Mouse (Mus musculus): Measurements from ENCODE around the gene Smc6. TPM values are rescaled to one million over a fixed set of nuclear protein-coding genes. Genes with fewer than 3 reads are reported as not detected.
A peak's percentile ranks its signal among the peaks of the same experiment; 100 is the strongest.

The Smc6 gene
- 10 to 100 TPM; 29.0 to 37.2 (median 30.2) TPM for total RNA-seq (2022)

DNA sequence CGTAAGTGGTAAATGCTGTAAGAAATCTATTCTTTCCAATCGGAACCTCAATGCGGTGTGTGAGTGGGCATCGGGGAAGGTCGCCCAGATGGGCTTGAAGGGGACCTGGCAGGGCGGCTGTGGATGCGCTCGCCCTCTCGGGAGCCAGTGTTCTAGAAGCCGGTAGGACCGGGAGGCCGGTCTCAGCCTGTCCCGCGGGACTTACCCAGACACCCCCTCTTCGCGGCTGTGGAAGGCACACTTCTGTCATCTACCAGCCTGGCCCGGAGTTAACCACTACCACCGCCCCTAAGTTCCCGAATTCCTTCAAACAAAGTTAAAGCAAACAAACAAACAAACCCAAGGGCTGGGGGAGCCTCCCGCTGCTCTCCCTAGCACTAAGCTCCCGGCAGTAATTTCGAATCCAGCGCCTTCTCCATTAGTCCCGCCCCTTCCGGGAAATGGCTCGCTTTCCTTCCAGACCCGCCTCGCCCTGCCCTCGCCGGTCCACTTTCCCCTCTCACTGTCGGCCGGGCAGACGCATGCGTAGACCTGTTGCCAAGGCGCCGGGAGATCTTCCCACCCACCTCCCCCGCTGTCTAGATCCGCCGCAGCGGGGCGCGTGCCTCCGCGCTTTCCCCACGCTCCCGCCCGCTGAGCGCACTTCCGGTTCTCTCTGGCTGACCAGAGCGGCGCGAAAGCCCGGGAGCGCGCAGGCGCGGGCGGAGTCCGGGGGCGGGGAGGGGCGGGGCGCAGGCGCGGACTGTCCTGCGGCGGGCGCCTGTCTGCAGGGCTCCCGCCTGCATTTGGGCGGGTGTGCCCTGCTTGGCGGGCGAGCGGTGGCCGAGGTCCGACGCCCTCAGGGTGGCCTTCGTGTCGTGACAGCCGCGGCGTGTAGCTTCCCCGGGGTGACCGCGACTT lies at the start of gene Smc6, which contains the start of gene Gen1:
Gene Smc6 (plus strand): TSS at position 505 of the 900 bp plus-strand sequence.
Gene Gen1 (minus strand): TSS at position 420 of the 900 bp plus-strand sequence.
- DNase-seq (ENCODE audit: low spot score in 2 of 2): peak; percentile 86 to 94

DNA sequence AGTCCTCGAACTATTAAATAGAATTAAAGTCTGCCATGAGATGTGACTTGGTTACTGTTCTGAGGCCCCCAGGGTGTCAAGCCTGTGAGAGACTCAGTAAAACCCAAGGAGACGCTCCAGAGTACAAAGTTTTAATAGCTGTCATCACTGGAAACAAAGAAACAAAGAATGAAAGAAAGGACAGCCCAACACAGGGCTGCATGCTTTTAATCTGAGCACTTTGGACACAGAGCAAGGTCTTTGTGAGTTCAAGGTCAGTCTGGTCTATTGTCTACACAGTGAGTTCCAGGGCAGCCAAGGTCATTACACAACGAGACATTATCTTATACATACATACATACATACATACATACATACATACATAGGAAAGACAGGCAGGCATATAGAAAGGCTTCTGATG lies 49.2 kb upstream of the Smc6 start:
- no peak for DNase-seq (ENCODE audit: low spot score in 2 of 2)

DNA sequence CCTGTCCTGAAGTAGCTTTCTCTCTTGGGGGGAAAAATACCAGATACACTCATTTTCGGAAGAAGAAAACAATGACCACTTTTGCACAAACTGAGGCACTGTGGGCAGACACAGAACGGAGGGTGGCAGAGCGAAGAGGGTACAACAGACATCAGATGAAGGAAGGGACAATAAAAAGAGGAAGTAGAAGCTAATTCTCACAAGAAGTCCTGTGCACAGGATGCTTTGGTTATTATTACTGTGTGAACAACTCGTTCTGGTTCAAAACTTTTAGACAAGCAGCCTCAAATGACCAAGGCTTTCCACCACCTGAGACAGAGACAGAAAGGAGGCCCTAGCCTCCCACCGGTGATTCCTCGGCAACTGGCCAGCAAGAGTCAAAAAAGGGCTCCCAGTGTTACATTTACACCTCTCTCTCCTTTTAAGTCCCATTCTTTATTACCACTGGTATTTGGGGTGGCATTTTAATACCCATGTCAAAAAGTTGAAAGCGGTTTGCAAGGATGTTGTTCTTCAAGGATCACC lies 47.9 kb upstream of the Smc6 start:
- no peak for DNase-seq (ENCODE audit: low spot score in 2 of 2)

DNA sequence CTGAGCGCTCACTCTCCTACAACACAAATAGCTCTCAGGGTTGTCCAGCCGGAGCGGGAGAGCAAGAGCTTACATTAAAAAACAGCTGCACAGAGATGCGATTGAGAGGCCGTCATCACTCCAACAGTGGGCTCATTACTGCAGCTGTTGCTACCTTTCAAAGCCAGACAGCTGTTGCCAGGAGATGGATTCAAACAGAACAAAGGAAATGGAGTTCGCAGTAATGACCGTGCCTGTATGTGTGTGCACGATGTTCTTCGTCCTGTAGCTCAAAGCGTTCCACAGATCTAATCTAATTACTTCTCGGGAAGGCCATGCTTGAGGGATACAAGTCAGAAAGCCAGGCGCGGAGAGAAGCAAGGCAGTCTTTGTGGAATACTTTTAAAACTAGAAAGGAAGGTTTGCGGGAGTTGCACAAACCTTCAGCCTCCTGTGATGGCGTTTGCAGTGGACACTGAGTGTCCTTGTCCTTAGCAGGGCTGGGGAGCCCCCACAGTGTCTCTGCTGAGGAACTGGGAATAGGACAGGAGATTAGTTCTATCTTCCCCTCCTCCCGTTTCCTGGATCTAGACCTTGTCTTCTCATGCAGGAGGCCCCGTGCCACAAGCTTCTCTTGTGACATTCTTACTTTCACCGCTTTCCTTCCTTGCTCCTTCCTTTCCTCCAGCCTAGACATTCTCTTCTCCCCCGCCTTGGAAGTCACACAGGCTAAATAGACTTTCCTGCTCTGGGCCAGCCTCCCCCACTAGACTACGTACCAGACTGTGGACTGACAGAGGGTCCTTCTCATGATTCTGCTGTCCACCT lies 44.0 kb upstream of the Smc6 start:
- no peak for DNase-seq (ENCODE audit: low spot score in 2 of 2)

DNA sequence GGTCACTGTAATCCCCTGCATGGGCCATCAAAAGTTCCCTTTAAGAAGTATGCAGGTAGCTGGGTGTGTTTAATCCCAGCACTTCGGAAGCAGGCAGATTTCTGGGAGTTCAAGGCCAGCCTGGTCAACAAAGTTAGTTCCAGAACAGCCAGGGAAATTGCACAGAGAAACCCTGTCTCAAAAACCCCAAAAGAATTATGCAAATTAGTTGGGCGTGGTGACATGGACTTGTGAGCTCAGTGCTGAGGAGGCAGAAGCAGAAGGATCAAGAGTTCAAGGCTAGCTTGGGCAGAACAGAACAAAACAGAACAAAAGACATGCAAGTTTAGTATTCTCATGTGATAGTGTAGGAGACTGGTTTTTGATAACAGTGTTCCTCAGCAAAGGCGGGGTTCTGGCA lies 43.1 kb upstream of the Smc6 start:
- DNase-seq (ENCODE audit: low spot score in 2 of 2): no peak

DNA sequence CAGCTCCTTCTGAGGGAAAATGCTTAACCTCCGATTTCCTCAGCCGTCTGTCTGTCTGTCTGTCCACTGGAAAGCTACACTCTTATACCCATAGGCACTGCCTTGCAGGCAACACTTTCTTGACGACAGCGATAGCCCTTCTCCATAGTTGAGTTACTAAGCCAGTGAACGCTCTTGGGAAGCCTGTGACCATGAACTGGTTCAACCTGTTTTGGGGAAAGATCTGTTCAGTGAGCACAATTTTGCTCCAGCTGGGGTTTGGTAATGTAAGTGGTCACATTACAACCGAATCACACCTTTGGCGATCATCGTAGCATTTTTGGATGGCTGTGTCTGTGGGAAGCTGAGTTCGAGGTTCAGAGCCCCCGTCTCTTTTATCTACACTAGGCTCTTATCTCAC lies 42.6 kb upstream of the Smc6 start:
- DNase-seq (ENCODE audit: low spot score in 2 of 2): no peak

DNA sequence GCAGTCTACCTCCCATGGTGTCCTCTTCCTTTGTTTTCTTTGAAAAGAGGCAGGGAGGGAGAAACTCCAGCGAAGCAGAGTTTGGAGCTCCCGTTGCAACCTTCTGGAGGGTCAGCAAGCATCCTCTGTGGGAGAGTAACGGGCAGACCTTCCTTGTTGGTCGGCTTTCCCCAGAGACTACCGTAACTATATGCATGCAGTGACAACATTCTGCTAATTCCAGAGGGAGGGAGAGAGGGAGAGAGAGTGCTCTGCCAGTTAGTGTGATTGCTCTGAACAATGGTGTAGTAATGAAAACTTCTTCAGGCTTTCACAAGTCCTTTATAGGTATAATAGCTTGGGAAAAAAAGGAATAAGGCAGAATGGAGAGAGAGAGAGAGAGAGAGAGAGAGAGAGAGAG lies 41.0 kb upstream of the Smc6 start:
- no peak for DNase-seq (ENCODE audit: low spot score in 2 of 2)

DNA sequence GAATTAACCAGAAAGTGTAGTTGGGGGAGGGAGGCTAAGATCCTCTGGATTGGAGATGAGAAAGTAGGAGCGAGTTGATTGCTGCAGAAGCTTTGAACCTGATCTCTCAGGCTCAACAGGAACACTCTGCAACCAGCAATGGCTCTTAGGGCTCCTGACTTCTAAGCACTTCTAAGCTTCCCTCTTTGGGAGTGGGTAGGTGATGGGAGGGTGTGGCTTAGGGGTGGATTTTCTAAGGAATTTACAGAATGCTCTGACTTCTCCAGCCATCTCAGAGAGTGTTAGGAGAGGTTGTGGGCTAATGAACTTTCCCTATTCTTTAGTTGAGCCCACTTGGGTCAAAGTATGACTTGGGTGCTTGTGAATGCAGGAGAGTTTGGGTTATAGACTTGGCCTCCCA lies 39.6 kb upstream of the Smc6 start:
- no peak for DNase-seq (ENCODE audit: low spot score in 2 of 2)

DNA sequence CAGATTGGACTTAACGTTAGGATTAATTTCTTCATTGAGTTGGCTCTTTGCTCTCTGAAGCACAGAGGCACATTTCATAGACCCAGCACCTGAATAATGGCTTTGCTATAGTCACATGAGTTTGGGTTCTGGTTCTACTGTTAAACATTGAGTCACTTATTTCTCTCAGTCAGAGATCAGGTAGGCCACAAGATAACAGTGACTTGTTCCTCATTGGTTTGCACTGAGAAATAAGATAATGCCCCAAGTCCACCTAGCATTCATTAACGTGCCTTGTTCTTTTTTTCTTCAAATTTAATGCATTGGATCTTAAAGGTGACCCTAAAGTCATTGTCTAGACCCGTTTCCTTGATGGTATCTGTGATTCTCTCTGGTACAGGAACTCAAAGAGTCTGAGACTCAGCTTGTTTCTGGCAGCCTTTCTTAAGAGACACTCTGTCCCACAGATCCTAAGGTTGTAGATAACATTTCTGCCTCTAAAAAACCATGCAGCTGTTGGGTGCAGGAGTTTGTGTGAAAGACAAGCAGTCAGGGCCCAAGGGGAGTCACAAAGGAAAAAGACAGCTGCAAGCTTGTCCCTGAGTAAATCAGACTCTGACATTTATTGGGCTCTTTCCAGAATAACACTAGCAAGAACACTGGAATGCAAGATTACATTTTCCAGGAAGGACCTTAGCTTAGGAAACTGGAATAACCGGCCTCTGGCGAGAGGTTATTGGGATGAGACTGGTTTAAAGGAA lies 39.0 kb upstream of the Smc6 start:
- DNase-seq (ENCODE audit: low spot score in 2 of 2): no peak

DNA sequence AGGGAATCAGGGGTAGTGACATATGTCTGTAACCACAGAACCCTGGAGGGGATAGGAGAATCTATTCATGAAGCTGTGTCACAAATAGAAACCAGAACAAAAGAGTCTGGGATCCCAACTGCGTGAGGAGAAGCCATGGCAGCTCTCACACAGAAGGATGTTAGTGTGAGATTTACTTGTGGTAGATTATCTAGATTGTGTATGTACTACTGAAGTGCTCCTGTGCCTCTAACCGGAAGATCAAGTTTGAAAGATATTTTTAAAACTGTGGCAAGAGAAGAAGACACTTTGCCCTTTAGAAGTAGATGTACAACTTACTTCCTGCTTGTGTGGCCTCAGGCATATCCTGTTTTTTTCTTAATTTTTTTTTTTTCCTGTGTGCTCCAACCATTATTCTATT lies 35.4 kb upstream of the Smc6 start:
- no peak for DNase-seq (ENCODE audit: low spot score in 2 of 2)

DNA sequence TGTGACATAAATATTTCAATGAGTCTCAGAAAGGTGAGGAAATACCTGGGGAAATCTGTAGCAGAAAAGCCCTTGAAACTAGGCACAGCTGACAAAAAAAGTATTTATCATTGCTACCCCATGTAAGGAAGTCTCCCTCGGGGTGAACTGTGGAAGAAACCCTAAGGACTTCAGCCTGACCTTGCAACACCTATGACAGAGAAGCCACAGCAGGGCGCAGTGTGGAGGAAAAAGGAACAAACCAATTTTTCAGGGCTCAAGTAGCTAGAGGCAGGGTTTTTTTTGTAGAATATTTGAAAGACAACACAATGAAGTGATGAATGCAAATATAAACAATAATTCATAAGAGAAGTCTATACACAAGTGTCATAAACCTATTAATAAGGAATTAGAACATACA lies 29.7 kb upstream of the Smc6 start:
- no peak for DNase-seq (ENCODE audit: low spot score in 2 of 2)

DNA sequence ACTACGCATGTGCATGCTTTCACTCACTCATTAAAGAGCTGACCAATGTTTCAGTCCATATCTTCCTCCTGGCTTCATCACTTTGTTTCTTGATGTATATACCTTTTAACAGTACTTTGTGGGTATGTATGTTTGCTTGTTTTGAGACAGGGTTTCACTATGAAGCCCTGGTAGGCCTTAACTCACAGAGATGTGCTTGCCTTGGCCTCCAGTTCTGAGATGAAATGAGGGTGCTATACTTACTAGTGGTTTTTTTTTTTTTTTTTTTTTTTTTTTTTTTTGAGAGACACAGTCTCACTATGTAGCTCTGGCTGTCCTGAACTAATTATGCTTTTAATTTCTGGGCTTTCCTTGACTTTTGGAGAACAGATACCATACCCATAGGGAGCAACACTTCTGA lies 18.2 kb upstream of the Smc6 start:
- no peak for DNase-seq (ENCODE audit: low spot score in 2 of 2)

DNA sequence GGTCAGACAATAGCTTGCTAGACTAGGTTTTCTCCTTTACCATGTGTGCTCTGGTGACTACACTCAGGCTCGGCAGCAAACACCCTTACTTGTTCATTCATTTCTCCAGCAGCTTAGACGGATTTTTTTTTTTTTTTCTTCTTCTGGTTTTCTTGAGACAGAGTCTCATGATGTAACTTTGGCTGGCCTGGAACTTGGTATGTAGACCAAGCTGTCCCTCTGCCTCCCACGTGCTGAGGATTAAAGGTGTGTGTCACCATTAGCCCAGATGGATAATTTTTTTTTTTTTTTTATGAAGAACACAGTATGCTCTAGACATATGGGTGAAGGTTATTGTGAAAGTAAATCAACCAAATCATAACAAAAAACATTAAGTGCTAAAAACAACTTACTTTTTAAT lies 15.4 kb upstream of the Smc6 start:
- DNase-seq (ENCODE audit: low spot score in 2 of 2): no peak

DNA sequence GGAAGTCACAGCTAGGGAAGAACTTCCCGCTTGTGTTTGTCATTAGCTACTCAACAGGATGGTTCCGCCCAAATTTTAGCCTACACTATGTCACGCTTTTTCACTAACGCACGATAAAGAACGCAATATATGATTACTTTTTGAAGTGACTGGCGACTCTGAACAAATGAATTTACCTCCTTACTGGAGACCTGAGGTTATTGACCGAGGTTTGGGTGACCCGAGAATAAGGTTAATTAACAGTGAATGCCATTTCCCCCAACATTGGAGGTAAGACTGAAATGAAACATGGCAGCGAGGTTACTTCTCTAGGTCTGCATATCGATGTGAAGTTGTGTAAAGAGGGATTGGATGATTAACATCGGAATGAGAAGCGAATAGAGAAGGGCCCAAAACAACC lies 791 bp upstream of the Smc6 start:
- no peak for DNase-seq (ENCODE audit: low spot score in 2 of 2)

DNA sequence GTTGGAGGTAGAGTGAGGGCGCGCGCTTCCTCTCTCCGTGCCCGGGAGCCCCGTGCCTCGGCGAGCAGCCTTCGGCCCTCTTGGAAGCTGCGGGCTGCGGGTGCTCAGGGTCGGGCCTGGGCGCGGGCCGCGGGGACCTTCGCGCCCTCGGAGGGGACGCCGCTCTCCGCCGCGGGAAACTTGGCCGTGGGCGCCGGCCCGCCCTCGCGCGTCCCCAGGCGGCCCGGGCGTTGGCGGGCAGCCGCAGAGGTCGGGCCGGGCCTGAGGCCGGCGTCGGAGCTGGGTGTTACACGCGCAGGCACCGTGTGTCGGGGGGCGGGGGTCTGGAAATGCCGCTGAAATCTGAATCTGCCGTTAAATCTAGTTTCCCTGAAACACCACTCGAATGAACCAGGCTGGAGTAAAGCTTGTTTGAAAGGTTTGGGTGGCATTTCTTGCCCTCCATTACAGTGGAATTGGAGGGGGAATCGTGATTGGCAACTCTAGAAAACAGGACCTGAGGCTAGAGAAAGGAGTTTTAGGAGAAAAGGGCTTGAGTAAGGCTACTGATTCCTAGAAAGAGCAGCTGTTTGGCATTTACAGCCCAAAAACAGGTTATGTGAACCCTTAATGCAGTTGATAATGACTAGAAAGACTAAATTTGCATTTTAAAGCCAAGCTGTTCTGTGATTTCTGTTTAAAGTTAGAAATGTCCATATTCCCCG lies 748 bp downstream of the Smc6 start:
- peak; percentile 40 to 57 for DNase-seq (ENCODE audit: low spot score in 2 of 2)

DNA sequence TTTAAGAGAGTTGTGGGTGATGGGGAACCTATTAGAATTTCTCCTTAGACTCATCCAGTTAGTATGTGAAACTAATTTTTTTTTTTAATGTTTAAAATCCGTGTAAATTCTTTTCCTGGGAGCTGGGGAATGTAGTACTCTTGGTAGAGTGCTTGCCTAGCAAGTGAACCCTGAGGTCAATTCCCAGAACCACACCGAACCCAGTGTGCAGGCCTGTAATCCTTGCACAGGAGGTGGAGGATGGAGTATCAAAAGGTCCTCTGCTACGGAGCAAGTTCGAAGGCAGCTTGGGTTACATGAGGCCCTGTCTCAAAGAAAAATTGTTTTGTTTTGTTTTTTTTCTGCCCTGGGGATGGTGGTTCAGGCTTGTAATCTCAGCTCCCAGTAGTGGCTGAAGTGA lies 1.3 kb downstream of the Smc6 start:
- no peak for DNase-seq (ENCODE audit: low spot score in 2 of 2)

DNA sequence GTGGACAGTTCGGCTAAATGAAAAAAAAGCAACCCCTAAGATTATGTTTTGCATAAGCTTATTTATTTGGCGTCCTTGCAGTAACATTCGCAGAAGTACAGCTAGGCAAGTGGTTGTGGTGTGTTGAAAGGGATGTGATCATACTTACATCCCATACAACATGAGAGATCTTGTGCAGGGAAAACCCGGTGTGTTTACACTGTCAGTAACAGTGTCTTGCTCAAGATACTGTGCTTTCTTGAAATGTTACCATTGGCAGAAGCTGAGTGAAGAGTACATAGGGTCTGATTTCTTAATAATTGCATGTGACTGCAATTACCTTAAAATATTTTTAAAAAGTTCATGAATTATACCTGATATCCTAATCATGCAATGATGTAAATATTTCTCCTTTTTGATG lies 6.9 kb downstream of the Smc6 start:
- DNase-seq (ENCODE audit: low spot score in 2 of 2): no peak

DNA sequence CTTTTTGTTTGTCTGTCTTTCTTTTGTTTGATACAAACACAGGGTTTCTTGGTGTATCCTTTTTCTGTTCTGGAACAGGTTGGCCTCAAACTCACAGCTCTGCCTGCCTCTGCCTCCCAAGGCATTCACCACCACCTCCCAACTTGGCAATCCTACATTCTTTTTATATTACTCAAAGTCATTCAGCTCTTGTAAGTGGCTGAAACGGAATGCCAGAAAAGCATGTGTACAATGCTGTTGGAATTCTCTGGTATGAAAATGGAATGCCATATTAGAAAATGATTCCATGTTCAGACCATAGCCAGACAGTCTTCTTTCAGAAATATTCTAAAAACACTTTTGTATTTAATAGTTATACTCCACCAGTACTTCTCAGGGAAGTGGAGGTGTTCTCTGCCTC lies 7.5 kb downstream of the Smc6 start:
- no peak for DNase-seq (ENCODE audit: low spot score in 2 of 2)

DNA sequence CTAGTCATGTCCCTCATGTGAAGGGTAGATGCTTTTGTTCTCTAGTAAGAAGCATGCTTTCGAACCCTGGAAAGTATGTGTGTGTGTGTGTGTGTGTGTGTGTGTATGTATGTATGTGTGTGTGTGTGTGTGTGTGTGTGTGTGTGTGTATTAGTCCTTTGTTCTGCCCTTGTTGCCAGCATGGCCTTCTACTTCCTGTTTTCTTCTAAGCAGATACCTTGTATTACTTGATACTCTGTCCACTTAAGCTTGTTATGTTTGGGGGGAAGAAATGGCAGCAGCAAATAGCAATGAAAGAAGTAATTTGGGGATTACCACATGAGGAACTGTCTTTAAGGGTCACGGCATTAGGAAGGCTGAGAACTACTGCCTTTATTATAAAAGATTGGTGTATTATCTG lies 10.9 kb downstream of the Smc6 start:
- DNase-seq (ENCODE audit: low spot score in 2 of 2): no peak

DNA sequence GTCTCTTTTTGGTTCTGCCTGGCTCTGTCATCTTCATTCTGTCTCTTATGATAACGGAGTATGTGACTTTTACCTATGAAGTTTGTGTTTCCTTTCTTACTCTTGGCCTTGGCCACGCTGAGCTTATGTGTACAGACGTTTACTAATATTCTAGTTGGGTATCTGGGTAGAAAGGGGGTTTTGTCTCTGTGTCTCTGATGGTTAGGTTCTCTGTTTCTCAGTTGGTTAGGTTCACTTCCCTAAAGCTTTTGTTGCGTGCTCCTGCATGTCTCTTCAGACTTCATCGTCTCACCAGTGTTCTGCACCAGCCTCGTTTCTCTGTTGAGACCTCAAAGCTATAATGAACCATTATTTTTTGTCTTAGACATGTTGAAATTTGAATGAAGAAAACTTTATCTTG lies 11.5 kb downstream of the Smc6 start:
- no peak for DNase-seq (ENCODE audit: low spot score in 2 of 2)

DNA sequence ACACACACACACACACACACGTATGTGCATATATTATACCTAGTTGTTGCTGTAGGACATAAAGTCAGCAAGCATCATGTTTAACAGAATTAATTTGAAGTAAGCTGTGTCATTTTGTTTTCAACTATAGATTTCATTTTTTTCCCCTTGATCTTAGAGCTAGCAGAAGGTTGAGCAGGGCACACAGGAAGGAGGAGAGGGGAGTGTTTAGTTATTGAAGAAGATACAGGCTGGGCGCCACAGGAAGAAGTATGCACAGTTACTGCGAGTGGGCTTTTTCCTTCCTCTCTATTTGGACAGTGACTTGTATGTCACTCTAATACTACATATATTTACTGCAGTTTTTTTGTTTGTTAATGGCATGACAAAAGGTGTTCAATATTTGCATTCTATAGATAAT lies 14.2 kb downstream of the Smc6 start:
- no peak for DNase-seq (ENCODE audit: low spot score in 2 of 2)

All from gastrocnemius, adult 8-10 months (tissue).